Mouse (Mus musculus): ENCODE results near the gene Hira. TPM values are rescaled to one million over a fixed set of nuclear protein-coding genes. Genes with fewer than 3 reads are reported as not detected.

Gene Hira
- polyA plus RNA-seq, 1 experiment from 2014 or later, result 29.1 TPM

DNA sequence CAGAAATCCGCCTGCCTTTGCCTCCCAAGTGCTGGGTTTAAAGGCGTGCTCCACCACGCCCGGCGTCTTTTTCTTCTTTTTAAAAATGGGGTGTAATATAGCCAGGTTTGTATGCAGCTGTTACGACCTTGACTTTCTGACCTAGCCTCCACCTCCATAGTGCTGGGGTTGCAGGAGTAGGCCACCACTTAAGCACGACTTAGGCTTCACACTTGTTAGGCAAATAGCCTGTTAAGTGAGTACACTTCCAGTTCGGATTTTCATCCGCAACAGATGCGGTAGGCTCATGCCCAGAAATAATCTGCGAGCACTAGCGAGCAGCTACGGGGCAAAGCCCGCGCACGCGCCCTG lies 771 bp upstream of the Hira start:
- H3K27me3 ChIP-seq, result no peaks in the 10 kb centered on the region
- H3K27ac ChIP-seq, result peak overlapping the region; percentile 97
- peaks cover 39% of the 10 kb centered on the region for H3K36me3 ChIP-seq (replicated peaks)
- H3K9ac ChIP-seq, result peak overlapping the region; percentile 96
- peak overlapping the region; percentile 78 for H3K4me2 ChIP-seq
- peak overlapping the region; percentile 89 for H3K4me3 ChIP-seq (replicated peaks)
- peaks cover 25% of the 10 kb centered on the region for H3K4me1 ChIP-seq
- WGBS, result 2% methylated on average over 17 of the region's 17 CpGs
- no peak for ATAC-seq (ENCODE audit: low FRiP score)
- H3K9me3 ChIP-seq, result no peaks in the 10 kb centered on the region

DNA sequence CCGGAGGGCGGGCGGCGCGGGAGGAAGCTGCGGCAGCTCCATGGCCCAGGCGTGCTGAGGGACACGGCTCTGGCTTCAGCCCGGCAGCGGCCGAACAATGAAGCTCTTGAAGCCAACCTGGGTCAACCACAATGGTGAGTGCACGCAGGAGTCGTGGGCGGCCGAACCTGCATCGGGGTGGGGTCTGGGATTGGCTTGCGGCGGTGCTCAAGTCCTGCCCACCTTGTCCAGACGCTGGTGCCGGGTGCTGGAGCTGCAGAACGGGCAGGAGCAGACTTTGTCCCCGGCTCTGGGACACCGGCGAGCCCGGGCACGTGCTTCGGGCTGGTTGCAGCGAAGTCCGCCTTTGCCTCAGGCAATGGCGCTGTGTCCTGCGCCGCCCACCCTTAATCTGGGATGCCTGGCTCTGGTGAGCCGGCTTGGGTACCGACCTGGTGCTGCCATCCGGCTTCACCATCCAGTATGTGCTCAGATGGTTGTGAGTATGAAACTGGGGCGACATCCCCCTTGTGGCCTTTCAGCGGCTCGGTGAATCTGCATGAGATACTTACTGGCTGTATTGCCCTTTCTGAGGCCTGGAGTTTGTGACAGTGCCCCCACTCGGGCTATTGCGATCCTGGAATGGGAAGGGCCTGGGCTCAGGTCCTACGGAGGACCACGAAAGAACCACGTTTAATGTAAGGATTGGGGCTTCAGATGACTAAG lies 701 bp downstream of the Hira start:
- H3K9ac ChIP-seq, result peak overlapping the region; percentile 96
- peaks cover 36% of the 10 kb centered on the region for H3K36me3 ChIP-seq (replicated peaks)
- under 1% methylated on average over 39 of the region's 43 CpGs for WGBS

GRCm38 (mm10) chr16:18878091-18878720 lies 1.4 kb downstream of the Hira start:
- no peaks in the 10 kb centered on the region for H3K27me3 ChIP-seq
- 32% methylated on average over 20 of the region's 20 CpGs for WGBS
- ATAC-seq (ENCODE audit: low FRiP score), result no peak
- peak overlapping the region; percentile 97 for H3K27ac ChIP-seq
- H3K4me3 ChIP-seq (replicated peaks), result peak overlapping the region; percentile 89
- peak overlapping the region; percentile 96 for H3K9ac ChIP-seq
- H3K9me3 ChIP-seq, result no peaks in the 10 kb centered on the region
- peak overlapping the region; percentile 78 for H3K4me2 ChIP-seq
- peaks cover 30% of the 10 kb centered on the region for H3K36me3 ChIP-seq (replicated peaks)
- H3K4me1 ChIP-seq, result peaks cover 25% of the 10 kb centered on the region

More for the DNA sequence above, 701 bp downstream of the Hira start:
- Histone ChIP-seq H3K4me1 (peaks cover 25% of the 10 kb centered on the region), H3K27me3 (no peaks in the 10 kb centered on the region), H3K4me2 (peak overlapping the region; percentile 78), H3K27ac (peak overlapping the region; percentile 97), H3K4me3 (replicated peaks) (peak overlapping the region; percentile 89), H3K9me3 (no peaks in the 10 kb centered on the region)
- peak; percentile 34 for ATAC-seq (ENCODE audit: low FRiP score)

GRCm38 (mm10) chr16:18884044-18884443 lies 7.2 kb downstream of the Hira start:
- no peaks in the 10 kb centered on the region for H3K9me3 ChIP-seq
- no peak overlapping the region for H3K27ac ChIP-seq
- H3K9ac ChIP-seq, result no peak overlapping the region
- H3K4me2 ChIP-seq, result no peak overlapping the region
- no peak for ATAC-seq (ENCODE audit: low FRiP score)
- peaks cover 33% of the 10 kb centered on the region for H3K36me3 ChIP-seq (replicated peaks)
- H3K4me1 ChIP-seq, result peaks cover 16% of the 10 kb centered on the region
- no peak overlapping the region for H3K4me3 ChIP-seq (replicated peaks)
- no peaks in the 10 kb centered on the region for H3K27me3 ChIP-seq

DNA sequence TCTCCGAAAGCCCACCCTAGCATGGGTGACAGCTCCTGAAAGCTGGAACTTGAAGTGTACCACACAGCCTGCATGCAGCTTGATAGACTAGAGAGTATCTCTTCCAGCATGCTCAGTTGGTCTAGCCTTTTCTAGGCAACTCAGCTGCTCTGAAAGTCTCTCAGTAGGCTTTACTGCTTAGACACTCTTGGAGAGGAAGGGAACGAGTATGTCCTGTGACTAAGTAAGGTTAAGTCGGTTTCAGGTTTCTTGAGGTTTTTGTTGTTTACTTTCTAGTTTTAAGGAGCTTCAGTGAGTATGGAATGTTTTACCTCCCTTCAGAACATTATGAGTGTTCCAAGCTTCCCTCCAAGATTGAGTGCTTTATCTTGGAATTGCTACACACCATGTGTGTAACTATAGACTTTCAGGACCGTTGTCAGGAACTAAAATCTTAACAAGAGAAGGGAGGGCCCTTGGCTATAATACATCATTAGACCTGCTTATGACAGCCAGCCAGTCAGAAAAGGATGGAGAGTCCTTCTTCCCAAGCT lies 17.1 kb downstream of the Hira start:
- ATAC-seq (ENCODE audit: low FRiP score), result no peak
- no peaks in the 10 kb centered on the region for H3K4me1 ChIP-seq
- H3K9me3 ChIP-seq, result no peaks in the 10 kb centered on the region
- H3K4me3 ChIP-seq (replicated peaks), result no peak overlapping the region
- no peak overlapping the region for H3K4me2 ChIP-seq
- H3K9ac ChIP-seq, result no peak overlapping the region
- no peaks in the 10 kb centered on the region for H3K27me3 ChIP-seq
- no peak overlapping the region for H3K27ac ChIP-seq
- H3K36me3 ChIP-seq (replicated peaks), result peaks cover 25% of the 10 kb centered on the region
- WGBS, result 88% methylated on average over 4 of the region's 4 CpGs

DNA sequence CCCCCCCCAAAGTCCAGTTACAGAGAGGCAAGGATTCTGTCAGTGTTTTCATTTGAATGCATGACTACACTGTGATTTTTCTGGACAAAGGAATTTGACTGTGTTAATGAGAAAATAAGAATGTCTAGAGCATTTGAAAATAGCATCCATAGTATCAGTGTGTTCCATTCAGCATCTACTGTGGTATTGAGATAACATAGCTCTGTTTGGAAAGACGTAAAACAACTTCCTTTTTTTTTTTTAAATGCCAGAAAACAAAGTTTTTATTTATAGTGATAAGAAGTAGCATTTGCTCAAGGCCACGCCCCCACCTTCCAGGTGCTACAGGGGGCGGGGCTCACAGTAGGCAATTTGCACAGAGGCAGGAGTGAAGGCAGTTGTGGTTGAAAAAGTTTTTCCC lies 18.4 kb downstream of the Hira start:
- H3K9ac ChIP-seq, result no peak overlapping the region
- no peak overlapping the region for H3K4me3 ChIP-seq (replicated peaks)
- H3K9me3 ChIP-seq, result no peaks in the 10 kb centered on the region
- no peak overlapping the region for H3K4me2 ChIP-seq
- H3K4me1 ChIP-seq, result no peaks in the 10 kb centered on the region
- no peak for ATAC-seq (ENCODE audit: low FRiP score)
- H3K36me3 ChIP-seq (replicated peaks), result peaks cover 37% of the 10 kb centered on the region
- H3K27ac ChIP-seq, result no peak overlapping the region
- no peaks in the 10 kb centered on the region for H3K27me3 ChIP-seq
- 93% methylated on average over 3 of the region's 3 CpGs for WGBS

DNA sequence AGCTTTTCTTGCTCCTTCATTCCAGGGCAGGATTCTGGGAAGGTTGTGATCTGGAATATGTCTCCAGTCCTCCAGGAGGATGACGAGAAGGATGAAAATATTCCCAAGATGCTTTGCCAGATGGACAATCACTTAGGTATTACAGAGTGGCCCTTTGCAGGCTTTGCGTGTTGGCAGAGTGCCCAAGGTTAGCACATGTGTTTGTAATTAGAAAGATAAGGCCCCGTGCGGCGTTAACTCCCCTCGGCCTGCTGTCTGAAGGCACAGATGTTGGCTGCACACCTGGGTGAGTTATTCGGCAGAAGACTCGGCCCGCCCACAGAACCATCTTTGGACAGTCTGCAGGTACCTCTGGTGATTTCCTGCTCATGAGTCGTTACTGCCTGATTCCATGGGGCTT lies 19.6 kb downstream of the Hira start:
- Histone ChIP-seq H3K27me3 (no peaks in the 10 kb centered on the region), H3K4me1 (no peaks in the 10 kb centered on the region), H3K9ac (no peak overlapping the region), H3K4me2 (no peak overlapping the region), H3K9me3 (no peaks in the 10 kb centered on the region), H3K36me3 (replicated peaks) (peaks cover 47% of the 10 kb centered on the region), H3K27ac (no peak overlapping the region), H3K4me3 (replicated peaks) (no peak overlapping the region)
- WGBS, result 84% methylated on average over 10 of the region's 10 CpGs
- no peak for ATAC-seq (ENCODE audit: low FRiP score)

DNA sequence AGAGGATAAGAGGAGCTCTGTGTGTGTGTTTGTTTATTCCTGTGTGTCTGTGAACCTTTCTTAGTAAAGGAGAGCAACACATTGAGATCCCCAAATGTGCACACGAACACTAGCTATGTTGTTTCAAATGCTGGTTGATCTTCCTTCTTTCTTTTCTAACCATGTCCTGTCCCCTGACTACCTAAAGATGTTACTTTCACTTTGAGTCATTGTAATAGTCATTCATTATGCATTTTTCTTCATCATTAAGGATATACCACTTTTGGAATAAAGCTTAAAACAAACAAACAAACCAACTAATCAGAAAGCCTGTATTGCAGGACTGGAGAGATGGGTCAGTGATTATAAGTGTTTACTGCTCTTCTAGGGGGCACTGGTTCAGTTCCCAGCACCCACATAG lies 28.8 kb downstream of the Hira start:
- no peak overlapping the region for H3K4me2 ChIP-seq
- no peaks in the 10 kb centered on the region for H3K9me3 ChIP-seq
- 96% methylated on average over 1 of the region's 1 CpGs for WGBS
- peaks cover 60% of the 10 kb centered on the region for H3K36me3 ChIP-seq (replicated peaks)
- no peaks in the 10 kb centered on the region for H3K4me1 ChIP-seq
- no peak overlapping the region for H3K9ac ChIP-seq
- H3K27me3 ChIP-seq, result no peaks in the 10 kb centered on the region
- H3K4me3 ChIP-seq (replicated peaks), result no peak overlapping the region
- no peak overlapping the region for H3K27ac ChIP-seq
- no peak for ATAC-seq (ENCODE audit: low FRiP score)

DNA sequence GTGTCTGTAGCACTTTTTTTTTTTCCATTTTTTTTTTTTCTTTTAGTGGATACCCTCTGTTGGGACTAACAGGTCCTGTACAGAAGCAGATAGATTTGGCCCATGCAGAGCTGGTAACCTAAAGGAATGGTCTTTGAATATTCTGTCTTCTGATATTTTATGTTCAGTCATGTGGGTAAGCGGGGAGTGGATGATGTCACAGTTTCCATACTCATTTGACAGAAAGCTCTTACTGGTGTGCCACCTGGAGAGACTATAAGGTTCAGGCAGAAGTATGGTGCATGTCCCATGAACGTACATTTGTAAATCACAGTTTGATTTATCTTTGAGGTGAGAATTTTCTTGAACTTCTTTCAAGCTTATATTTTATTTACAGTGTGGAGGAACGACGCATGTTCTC lies 39.2 kb downstream of the Hira start:
- Histone ChIP-seq H3K36me3 (replicated peaks) (peaks cover 80% of the 10 kb centered on the region), H3K27ac (no peak overlapping the region), H3K4me1 (no peaks in the 10 kb centered on the region), H3K4me2 (no peak overlapping the region), H3K4me3 (replicated peaks) (no peak overlapping the region), H3K27me3 (no peaks in the 10 kb centered on the region), H3K9ac (no peak overlapping the region), H3K9me3 (no peaks in the 10 kb centered on the region)
- ATAC-seq (ENCODE audit: low FRiP score), result no peak
- whole genome bisulfite sequencing, result 93% methylated on average over 4 of the region's 4 CpGs

- Histone ChIP-seq H3K27me3 (no peaks in the 10 kb centered on the region), H3K27ac (no peak overlapping the region), H3K9me3 (no peaks in the 10 kb centered on the region), H3K4me3 (replicated peaks) (no peak overlapping the region), H3K4me2 (no peak overlapping the region), H3K9ac (no peak overlapping the region), H3K4me1 (no peaks in the 10 kb centered on the region), H3K36me3 (replicated peaks) (peaks cover 97% of the 10 kb centered on the region)
- no peak for ATAC-seq (ENCODE audit: low FRiP score)
- WGBS, result 92% methylated on average over 2 of the region's 2 CpGs
These were observed 44.9 kb downstream of the Hira start for GRCm38 (mm10) chr16:18921771-18922170.

DNA sequence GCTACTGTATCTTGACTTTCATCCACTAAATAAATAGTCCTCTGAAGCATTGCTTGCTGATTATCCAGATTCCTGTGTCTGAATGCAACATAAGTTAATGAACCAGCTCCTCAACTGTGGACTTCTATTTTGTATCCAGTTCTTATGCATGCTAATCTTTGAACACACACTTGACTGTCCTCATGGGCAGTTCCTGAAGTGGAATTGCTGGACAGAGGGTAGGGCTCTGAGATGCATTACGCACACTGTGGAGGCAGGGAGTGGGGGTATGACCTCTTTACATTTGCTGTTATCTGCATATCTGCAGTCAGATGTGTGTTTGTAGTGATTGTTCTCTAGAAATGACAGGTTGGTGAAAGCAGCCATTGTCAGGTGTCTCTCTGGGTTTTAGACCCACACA lies 51.1 kb downstream of the Hira start:
- Histone ChIP-seq H3K9ac (no peak overlapping the region), H3K4me1 (no peaks in the 10 kb centered on the region), H3K36me3 (replicated peaks) (peaks cover 73% of the 10 kb centered on the region), H3K9me3 (no peaks in the 10 kb centered on the region), H3K27ac (no peak overlapping the region), H3K4me2 (no peak overlapping the region), H3K27me3 (no peaks in the 10 kb centered on the region), H3K4me3 (replicated peaks) (no peak overlapping the region)
- ATAC-seq (ENCODE audit: low FRiP score), result no peak
- WGBS, result 88% methylated on average over 1 of the region's 1 CpGs

DNA sequence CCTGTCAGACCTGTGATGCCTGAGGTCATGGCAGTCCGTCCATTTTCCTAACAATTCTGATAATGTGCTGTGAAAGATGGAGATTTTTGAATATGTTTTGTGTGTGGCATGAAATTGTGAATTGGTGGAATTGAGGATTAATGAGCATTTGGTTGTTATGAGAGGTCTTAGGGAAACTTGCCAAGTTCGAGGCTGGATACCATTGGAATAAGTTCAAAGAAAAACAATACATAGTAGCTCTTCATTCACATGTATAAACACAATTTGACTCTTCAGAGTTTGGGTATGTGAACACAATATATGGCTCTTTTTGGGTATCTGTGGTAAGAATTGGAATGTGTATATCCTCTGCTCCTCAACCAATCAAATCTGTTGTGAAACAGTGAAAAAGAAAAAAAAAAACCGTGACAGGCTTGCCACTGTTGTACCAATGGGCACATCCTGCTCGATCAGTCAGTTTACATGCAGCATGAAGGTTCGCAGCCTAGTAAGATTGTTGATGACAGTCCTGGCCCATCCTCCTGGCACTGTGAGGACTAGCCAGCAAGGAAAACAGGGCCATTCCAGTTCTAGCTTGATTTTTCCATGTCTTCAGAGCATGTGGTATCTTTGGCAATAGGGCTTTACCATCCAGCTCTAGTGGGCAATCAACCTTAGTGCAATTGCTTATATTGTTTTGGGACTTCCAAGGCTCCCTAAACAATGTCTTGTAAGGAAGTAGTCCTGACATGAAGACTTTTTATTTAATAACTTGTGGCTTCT lies 61.7 kb downstream of the Hira start:
- H3K9me3 ChIP-seq, result no peaks in the 10 kb centered on the region
- no peak for ATAC-seq (ENCODE audit: low FRiP score)
- 92% methylated on average over 5 of the region's 5 CpGs for WGBS
- peaks cover 59% of the 10 kb centered on the region for H3K36me3 ChIP-seq (replicated peaks)
- no peak overlapping the region for H3K4me2 ChIP-seq
- H3K4me1 ChIP-seq, result no peaks in the 10 kb centered on the region
- no peak overlapping the region for H3K9ac ChIP-seq
- H3K27ac ChIP-seq, result no peak overlapping the region
- no peaks in the 10 kb centered on the region for H3K27me3 ChIP-seq
- H3K4me3 ChIP-seq (replicated peaks), result no peak overlapping the region
